Mouse (Mus musculus) cerebellum, adult 9-10 months (tissue): ENCODE measurements around the gene Mthfsd.

ENCODE experiments used
- DNase-seq: peaks from one replicate; pipeline ENCODE4 v3.0.0; 2022

Mthfsd gene

GRCm38 (mm10) chr8:121071454-121071853, 36.7 kb downstream of the Mthfsd start:
- no peak for DNase-seq

GRCm38 (mm10) chr8:121063649-121064048, 44.5 kb downstream of the Mthfsd start:
- no peak for DNase-seq

GRCm38 (mm10) chr8:121062521-121062920, 45.7 kb downstream of the Mthfsd start:
- DNase-seq = no peak

GRCm38 (mm10) chr8:121059098-121059497, 49.1 kb downstream of the Mthfsd start:
- DNase-seq = no peak

- DNase-seq = no peak
Observed at GRCm38 (mm10) chr8:121058081-121058480, 50.1 kb downstream of the Mthfsd start.

GRCm38 (mm10) chr8:121047441-121047840, 60.8 kb downstream of the Mthfsd start:
- no peak for DNase-seq

- DNase-seq = no peak
Observed at GRCm38 (mm10) chr8:121043719-121044440, 64.3 kb downstream of the Mthfsd start.
